Mouse (Mus musculus): ENCODE data around the gene Zbed4.

DNA sequence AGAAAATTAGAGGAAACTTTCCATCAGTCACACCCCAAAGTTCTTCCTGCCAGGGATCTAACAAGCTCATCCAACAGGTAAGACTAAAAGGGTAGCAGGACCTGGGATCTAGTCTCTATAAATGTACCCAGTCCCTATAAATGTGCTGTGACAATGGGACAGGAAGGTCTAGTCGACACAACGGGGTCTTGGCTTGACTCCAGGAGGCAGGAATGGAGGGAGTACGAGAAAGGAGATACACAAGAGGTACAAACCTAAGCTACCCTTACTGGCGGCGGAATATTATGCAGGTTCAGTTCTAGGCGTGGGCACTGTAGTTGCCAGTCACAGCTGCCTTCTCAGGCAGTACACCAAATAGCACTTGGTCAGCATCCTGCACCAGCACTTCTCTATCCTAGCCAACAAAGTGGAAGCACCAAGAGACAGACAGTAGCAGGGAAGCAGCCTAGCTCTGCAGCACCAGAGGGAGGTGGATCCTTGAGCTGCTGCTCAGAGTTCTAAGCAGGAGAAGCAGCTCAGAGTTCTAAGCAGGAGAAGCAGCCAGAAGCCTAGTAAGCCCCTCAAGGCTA is 37.4 kb upstream of the Zbed4 start:
- TF ChIP-seq CTCF (IDR thresholded peaks at IDR 0.05; ENCODE audit: low read depth), result no peak
- no peak for TF ChIP-seq EP300 (IDR thresholded peaks at IDR 0.05; ENCODE audit: low read depth)
